Mouse (Mus musculus) telencephalon, adult 2 months (tissue): Measurements from ENCODE around the gene Crk.

Experiments
- DNase-seq: peaks from one replicate; pipeline ENCODE4 v3.0.0-alpha.2; 2011; ENCODE audit warnings: low read depth, low spot score

The Crk gene

GRCm38 (mm10) chr11:75655621-75656545 is 23.2 kb upstream of the Crk start:
- no peak for DNase-seq

GRCm38 (mm10) chr11:75656621-75657590 is 22.2 kb upstream of the Crk start:
- no peak for DNase-seq

GRCm38 (mm10) chr11:75657841-75658240 is 21.2 kb upstream of the Crk start:
- no peak for DNase-seq

- no peak for DNase-seq
Measured at GRCm38 (mm10) chr11:75658311-75658710, 20.7 kb upstream of the Crk start.

GRCm38 (mm10) chr11:75658996-75659750 is 19.9 kb upstream of the Crk start:
- no peak for DNase-seq

GRCm38 (mm10) chr11:75660081-75660590 is 18.9 kb upstream of the Crk start:
- DNase-seq, result no peak

GRCm38 (mm10) chr11:75660941-75661800 is 17.9 kb upstream of the Crk start:
- DNase-seq, result no peak

GRCm38 (mm10) chr11:75662131-75662530 is 16.9 kb upstream of the Crk start:
- no peak for DNase-seq

GRCm38 (mm10) chr11:75666296-75666695 is 12.8 kb upstream of the Crk start:
- DNase-seq, result no peak

GRCm38 (mm10) chr11:75668621-75669020 is 10.4 kb upstream of the Crk start:
- no peak for DNase-seq

GRCm38 (mm10) chr11:75669176-75669852 is 9.7 kb upstream of the Crk start:
- no peak for DNase-seq

GRCm38 (mm10) chr11:75669853-75670200 is 9.2 kb upstream of the Crk start:
- DNase-seq, result no peak

GRCm38 (mm10) chr11:75671426-75672180 is 7.5 kb upstream of the Crk start:
- no peak for DNase-seq

GRCm38 (mm10) chr11:75673411-75673810 is 5.6 kb upstream of the Crk start:
- DNase-seq, result no peak

- no peak for DNase-seq
Measured at GRCm38 (mm10) chr11:75674875-75675274, 4.2 kb upstream of the Crk start.

GRCm38 (mm10) chr11:75677881-75678746 is 945 bp upstream of the Crk start:
- no peak for DNase-seq

- no peak for DNase-seq
Measured at GRCm38 (mm10) chr11:75679439-75680171, 546 bp downstream of the Crk start.
